Mouse (Mus musculus) intestine, postnatal 0 days (tissue): ENCODE measurements around the gene Hbq1a. TPM values are rescaled to one million over a fixed set of nuclear protein-coding genes. Genes with fewer than 3 reads are reported as not detected.
"Not testable (repeated sequence)": the region's sequence is repeated elsewhere in the genome, so short reads cannot be mapped to it uniquely, and the experiment has no call there.

ENCODE experiments used
- ATAC-seq: fragments of 200-750 bp; cut with Nextera tagmentation; 2 replicates; pipeline ENCODE4 v1.8.0; 2017; ENCODE audit warnings: mild to moderate bottlenecking, moderate TSS enrichment, moderate library complexity
- H3K27ac ChIP-seq: fragments of 300-500 bp; sonication (generic); 2 replicates; pipeline ENCODE4 v1.5.1; 2014; ENCODE audit warnings: mild to moderate bottlenecking, low read depth, low read length, moderate library complexity
- H3K27me3 ChIP-seq: fragments of 300-500 bp; sonication (generic); replicated peaks from 2 replicates; pipeline ENCODE4 v1.6.1; 2014; ENCODE audit warnings: low read length, mixed read lengths; ENCODE audit not compliant: control insufficient read depth, insufficient read depth
- H3K36me3 ChIP-seq: fragments of 300-500 bp; sonication (generic); 2 replicates; pipeline ENCODE4 v1.6.1; 2014; ENCODE audit warnings: mild to moderate bottlenecking, moderate library complexity; ENCODE audit not compliant: control insufficient read depth, insufficient read depth
- H3K4me1 ChIP-seq: fragments of 300-500 bp; sonication (generic); replicated peaks from 2 replicates; pipeline ENCODE4 v1.6.1; 2014; ENCODE audit warnings: antibody characterized with exemption, low read length, mixed read lengths; ENCODE audit not compliant: control insufficient read depth, insufficient read depth
- H3K4me2 ChIP-seq: fragments of 300-500 bp; sonication (generic); replicated peaks from 2 replicates; pipeline ENCODE4 v1.6.1; 2014; ENCODE audit warnings: low read depth, mild to moderate bottlenecking, moderate library complexity
- H3K4me3 ChIP-seq: fragments of 300-500 bp; sonication (generic); 2 replicates; pipeline ENCODE4 v1.5.1; 2014; ENCODE audit warnings: low read depth, low read length
- H3K9ac ChIP-seq: fragments of 300-500 bp; sonication (generic); 2 replicates; pipeline ENCODE4 v1.6.1; 2014; ENCODE audit warnings: mild to moderate bottlenecking, low read depth, low read length
- H3K9me3 ChIP-seq: fragments of 300-500 bp; sonication (generic); 2 replicates; pipeline ENCODE4 v1.6.1; 2016; ENCODE audit warnings: mixed run types; ENCODE audit not compliant: control insufficient read depth
- CTCF ChIP-seq: sonication (generic); IDR thresholded peaks from 2 replicates; pipeline ENCODE4 v1.5.1; 2016; ENCODE audit warnings: low read depth, mild to moderate bottlenecking, control low read depth, antibody characterized with exemption, moderate library complexity
- WGBS: fragments of 180-500 bp; shearing (Covaris S2); extraction: QIAGEN DNeasy Blood & Tissue Kit; methylation state at CpG from one replicate; pipeline ENCODE4 v1.1.7; 2014; 5-methylcytosine and 5-hydroxymethylcytosine counted together
- polyA plus RNA-seq: library from polyadenylated mRNA; unstranded; fragments of >200 nt; fragmentation: Nextera tagmentation; extraction: Ambion mirVana; gene quantifications from 2 replicates; pipeline ENCODE4 v1.2.1, GENCODE M21; 2015

The Hbq1a gene
- polyA plus RNA-seq, 1 experiment from 2014 or later = 0.21 TPM

DNA sequence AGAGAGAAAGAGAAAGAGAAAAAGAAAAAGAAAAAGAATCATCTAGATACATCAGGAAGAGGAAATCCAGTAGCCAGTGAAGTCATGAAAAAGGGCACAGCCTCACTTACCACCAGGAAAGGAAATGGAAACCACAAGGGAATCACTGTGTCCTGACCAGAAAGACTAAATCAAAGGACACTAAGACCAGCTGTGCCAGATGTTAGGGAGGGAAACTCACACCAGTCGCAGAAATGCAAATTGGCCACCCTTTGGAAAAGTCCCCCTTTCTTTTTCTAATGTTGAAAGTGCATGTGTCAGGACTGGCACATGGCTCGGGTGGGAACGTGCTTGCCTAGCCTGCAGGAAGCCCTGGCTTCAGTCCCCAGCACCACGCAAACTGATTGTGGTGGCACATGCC lies 28.7 kb upstream of the Hbq1a start:
- no peak for TF ChIP-seq CTCF
- ATAC-seq = no peak
- no peaks in the 10 kb centered on the region for H3K9me3 ChIP-seq
- H3K27me3 ChIP-seq = peaks cover 1% of the 10 kb centered on the region
- H3K27ac ChIP-seq = no peak overlapping the region
- no peaks in the 10 kb centered on the region for H3K36me3 ChIP-seq
- H3K4me1 ChIP-seq = peaks cover 3% of the 10 kb centered on the region; the same call in 1 of the 2 replicates
- H3K4me3 ChIP-seq = no peak overlapping the region
- H3K4me2 ChIP-seq = no peak overlapping the region
- 58% methylated on average over 4 of the region's 4 CpGs for WGBS
- H3K9ac ChIP-seq = no peak overlapping the region

DNA sequence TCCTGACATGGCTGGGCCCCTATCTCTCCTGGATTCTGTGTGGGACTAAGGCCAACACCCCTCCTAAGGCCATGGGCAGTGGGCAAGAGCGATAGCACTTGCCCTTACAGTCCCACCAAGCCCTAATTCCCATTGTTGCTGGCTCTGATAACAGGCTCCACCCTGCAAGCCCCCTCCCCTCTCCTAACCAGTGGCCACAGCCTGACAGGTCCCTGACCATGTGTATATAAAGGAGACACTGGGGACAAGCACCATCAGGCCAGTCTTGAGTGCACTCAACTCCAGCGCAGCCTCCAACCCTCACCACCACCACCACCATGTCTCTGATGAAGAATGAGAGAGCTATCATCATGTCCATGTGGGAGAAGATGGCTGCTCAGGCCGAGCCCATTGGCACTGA lies 23.5 kb upstream of the Hbq1a start, which contains the start of gene Hba-x:
Gene Hba-x, plus strand, starts transcription at position 54 of the 400 bp plus-strand sequence.
- no peak for ATAC-seq
- Histone ChIP-seq H3K4me3 (no peak within 1 kb of the TSS), H3K4me1 (no peaks in the 10 kb centered on the region), H3K27me3 (peaks cover 11% of the 10 kb centered on the region), H3K4me2 (no peak within 1 kb of the TSS), H3K9ac (no peak within 1 kb of the TSS), H3K36me3 (no peaks in the 10 kb centered on the region), H3K27ac (no peak within 1 kb of the TSS), H3K9me3 (no peaks in the 10 kb centered on the region)
- 63% methylated on average over 3 of the region's 3 CpGs for WGBS
- TF ChIP-seq CTCF = no peak

DNA sequence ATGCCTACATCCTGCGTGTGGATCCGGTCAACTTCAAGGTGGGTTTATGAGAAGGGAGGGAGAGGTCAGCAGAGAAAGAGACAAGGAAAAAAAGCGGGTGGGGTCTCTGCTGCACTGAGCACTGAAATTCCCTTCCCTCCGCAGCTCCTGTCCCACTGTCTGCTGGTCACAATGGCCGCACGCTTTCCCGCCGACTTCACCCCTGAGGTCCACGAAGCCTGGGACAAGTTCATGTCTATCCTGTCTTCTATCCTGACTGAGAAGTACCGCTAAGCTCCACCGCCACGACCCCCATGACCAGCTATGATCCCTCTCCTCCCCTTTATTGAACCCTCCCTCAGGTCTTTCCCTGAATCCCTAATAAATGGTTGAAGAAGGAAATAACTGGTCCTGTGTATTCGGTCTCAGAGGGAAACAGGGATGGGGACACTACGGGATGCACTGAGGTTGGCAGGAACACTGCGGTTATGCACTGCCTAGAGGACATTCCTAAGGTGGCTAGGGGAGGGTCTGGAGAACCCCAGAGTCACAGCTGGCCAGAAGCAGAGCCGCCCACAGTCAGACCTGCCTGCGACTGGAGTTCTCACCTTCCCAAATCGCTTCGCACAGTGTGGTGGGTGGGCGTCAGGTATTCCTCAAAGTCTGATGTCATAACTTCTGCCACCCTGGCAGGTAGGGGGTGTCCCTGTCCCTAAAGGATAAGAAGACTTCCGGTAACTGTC lies 22.0 kb upstream of the Hbq1a start:
- no peak for TF ChIP-seq CTCF
- Histone ChIP-seq H3K36me3 (no peaks in the 10 kb centered on the region), H3K27ac (no peak overlapping the region), H3K27me3 (peaks cover 11% of the 10 kb centered on the region; the same call in 1 of the 2 replicates), H3K9me3 (no peaks in the 10 kb centered on the region), H3K4me1 (no peaks in the 10 kb centered on the region), H3K9ac (no peak overlapping the region), H3K4me2 (no peak overlapping the region), H3K4me3 (no peak overlapping the region)
- WGBS = 60% methylated on average over 21 of the region's 21 CpGs
- no peak for ATAC-seq

DNA sequence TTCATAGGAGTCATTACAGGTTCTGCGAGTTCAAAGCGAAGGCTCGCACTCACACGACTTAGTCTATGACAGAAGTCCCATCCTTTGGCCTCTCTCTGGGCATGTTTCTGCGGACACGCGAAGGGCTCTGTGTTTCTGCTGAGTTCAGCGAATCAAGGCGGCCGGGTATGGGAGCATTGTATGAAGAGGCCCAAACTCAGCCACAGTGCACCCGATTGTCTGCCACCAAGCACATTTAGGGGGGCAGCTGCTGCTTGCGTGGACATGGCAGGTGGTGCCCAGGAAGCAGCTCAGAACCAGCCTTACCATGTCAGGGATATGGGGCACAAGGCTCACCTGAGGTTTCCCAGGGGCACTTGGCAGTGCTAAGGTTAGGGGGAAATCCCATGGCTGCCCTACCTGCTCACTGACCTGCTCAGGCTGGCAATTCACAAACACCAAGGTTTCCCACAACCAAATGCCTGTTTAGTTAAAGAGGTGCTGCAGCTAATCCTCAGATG lies 21.4 kb upstream of the Hbq1a start:
- no peak overlapping the region for H3K4me2 ChIP-seq
- no peak overlapping the region for H3K9ac ChIP-seq
- H3K4me1 ChIP-seq = no peaks in the 10 kb centered on the region
- no peaks in the 10 kb centered on the region for H3K36me3 ChIP-seq
- ATAC-seq = no peak
- WGBS = 77% methylated on average over 12 of the region's 12 CpGs
- no peak overlapping the region for H3K27ac ChIP-seq
- no peak overlapping the region for H3K4me3 ChIP-seq
- TF ChIP-seq CTCF = no peak
- H3K27me3 ChIP-seq = peaks cover 11% of the 10 kb centered on the region; the same call in 1 of the 2 replicates
- no peaks in the 10 kb centered on the region for H3K9me3 ChIP-seq

DNA sequence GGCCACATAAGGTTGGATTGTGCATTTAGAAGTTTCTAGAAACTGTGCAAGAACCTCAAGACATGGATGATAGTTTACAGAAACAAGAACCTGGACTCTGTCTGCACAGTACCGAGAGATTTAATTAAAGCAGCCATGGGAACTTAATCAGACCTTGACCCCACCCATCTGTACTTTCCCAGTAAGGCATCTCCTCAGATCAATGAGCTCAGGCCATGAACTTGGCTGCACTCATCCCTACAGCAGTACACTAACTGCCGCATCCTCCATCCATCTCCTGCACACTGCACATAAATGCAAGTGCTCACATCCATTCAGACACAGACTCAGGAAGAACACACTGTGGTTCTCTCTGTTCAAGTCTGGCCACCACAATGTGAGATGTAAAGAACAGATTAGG lies 19.2 kb upstream of the Hbq1a start:
- Histone ChIP-seq H3K27me3 (peaks cover 11% of the 10 kb centered on the region; the same call in 1 of the 2 replicates), H3K9me3 (no peaks in the 10 kb centered on the region), H3K27ac (no peak overlapping the region), H3K4me3 (no peak overlapping the region), H3K4me1 (no peaks in the 10 kb centered on the region), H3K36me3 (no peaks in the 10 kb centered on the region), H3K9ac (no peak overlapping the region), H3K4me2 (no peak overlapping the region)
- no peak for TF ChIP-seq CTCF
- 57% methylated on average over 2 of the region's 2 CpGs for WGBS
- no peak for ATAC-seq

DNA sequence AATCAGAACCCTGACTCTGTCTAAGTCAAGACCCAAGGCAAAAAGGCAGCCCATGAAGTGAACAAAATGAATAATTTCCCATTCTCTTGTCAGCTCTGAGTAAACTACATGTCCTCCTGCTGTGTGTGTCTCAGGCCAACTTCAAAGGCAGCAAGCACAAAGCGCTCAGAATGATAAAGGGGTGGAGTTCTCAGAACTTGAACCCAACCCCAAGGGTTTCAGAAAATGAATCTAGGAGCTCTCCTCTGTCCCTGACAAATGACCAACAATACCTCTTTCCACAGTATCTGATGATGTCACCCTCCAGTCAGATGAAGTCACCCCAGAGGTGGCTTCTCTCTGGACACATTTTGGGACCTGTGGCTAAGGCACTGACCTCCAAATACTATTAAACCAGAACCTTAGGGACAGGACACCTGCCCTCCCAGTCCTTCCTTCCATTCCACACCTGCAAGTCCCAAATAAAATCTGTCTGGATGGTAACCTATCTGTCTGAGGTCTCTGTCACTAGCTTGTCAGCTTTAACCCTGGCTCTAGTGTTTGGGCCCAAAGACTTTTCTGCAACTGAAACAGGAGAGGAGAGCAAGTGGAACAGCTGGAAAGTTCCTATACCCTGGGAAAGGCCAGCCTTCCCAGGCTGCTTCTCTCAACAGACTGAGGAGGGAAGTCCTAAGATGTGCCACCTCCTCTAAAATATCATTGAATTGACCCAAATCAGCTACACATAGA lies 18.3 kb upstream of the Hbq1a start:
- Histone ChIP-seq H3K9ac (no peak overlapping the region), H3K27me3 (peaks cover 5% of the 10 kb centered on the region; the same call in 1 of the 2 replicates), H3K36me3 (no peaks in the 10 kb centered on the region), H3K4me1 (no peaks in the 10 kb centered on the region), H3K27ac (no peak overlapping the region), H3K4me2 (no peak overlapping the region), H3K9me3 (no peaks in the 10 kb centered on the region), H3K4me3 (no peak overlapping the region)
- no peak for TF ChIP-seq CTCF
- no peak for ATAC-seq
- 70% methylated on average over 1 of the region's 1 CpGs for WGBS

DNA sequence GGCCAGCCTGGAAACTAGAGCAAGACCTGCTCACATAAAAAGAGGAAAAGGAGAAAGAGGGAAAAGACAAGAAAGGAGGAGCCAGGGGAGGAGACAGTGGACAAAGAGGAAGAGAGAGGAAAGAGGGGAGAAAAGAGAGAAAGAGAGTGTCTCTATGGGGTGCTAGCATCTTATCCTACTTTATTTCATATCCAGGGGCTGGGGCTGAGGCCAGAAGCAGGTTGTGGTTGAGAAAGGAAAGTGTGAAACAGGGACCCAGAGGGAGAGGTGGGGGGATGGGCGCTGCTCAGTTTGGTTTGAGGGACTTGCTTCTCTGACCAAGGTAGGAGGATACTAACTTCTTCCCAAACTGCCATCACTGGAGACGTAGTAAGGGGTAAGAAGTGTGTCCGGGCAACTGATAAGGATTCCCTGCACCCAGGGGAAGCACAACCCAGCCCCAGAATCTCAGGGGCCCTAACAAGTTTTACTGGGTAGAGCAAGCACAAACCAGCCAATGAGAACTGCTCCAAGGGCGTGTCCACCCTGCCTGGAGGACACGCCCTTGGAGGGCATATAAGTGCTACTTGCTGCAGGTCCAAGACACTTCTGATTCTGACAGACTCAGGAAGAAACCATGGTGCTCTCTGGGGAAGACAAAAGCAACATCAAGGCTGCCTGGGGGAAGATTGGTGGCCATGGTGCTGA lies 16.6 kb upstream of the Hbq1a start, which contains the start of gene Hba-a1:
Gene Hba-a1, plus strand, starts transcription at position 421 of the 687 bp plus-strand sequence.
- WGBS = 44% methylated on average over 1 of the region's 5 CpGs

DNA sequence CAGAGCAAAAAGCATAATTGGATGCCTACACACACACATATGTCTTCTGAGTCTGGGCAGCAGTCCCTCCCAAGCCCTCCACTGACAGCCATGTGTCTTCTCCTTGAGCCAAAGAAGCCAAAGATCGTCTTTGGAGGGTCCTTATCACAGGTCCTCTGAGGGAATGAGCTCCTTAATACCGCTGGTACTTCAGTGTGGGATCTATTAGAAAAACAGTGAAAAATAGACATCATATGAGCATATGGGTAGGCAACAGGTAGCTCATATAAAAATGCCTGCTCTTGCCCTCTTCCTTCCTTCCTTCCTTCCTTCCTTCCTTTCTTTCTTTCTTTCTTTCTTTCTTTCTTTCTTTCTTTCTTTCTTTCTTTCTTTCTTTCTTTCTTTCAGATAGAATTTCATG lies 15.3 kb upstream of the Hbq1a start:
- not testable (repeated sequence) for H3K27me3 ChIP-seq, H3K4me2 ChIP-seq, H3K36me3 ChIP-seq, H3K9me3 ChIP-seq, H3K27ac ChIP-seq, ATAC-seq, H3K4me3 ChIP-seq, H3K4me1 ChIP-seq, H3K9ac ChIP-seq
- WGBS = 60% methylated on average over 2 of the region's 2 CpGs

More for the DNA sequence above, 16.6 kb upstream of the Hbq1a start, which contains the start of gene Hba-a1:
- H3K9ac ChIP-seq, ATAC-seq, H3K27me3 ChIP-seq, H3K4me1 ChIP-seq, H3K9me3 ChIP-seq, H3K27ac ChIP-seq, H3K4me3 ChIP-seq, H3K4me2 ChIP-seq, H3K36me3 ChIP-seq: not testable (repeated sequence)
